Mouse (Mus musculus) adipose tissue, adult 10 weeks (tissue): ENCODE measurements around the gene Srek1ip1. TPM values are rescaled to one million over a fixed set of nuclear protein-coding genes. Genes with fewer than 3 reads are reported as not detected.

Source experiments
- polyA plus RNA-seq: library from polyadenylated mRNA; stranded (reverse); fragments of 350-450 nt; fragmentation: Illumina TruSeq; extraction: RNeasy Lipid Tissue Mini Kit (QIAGEN cat#74804); gene quantifications from one replicate; pipeline ENCODE4 v1.2.3, GENCODE M21; 2014; ENCODE audit warnings: low read depth, low replicate concordance

The Srek1ip1 gene
- polyA plus RNA-seq = 17.0 TPM

DNA sequence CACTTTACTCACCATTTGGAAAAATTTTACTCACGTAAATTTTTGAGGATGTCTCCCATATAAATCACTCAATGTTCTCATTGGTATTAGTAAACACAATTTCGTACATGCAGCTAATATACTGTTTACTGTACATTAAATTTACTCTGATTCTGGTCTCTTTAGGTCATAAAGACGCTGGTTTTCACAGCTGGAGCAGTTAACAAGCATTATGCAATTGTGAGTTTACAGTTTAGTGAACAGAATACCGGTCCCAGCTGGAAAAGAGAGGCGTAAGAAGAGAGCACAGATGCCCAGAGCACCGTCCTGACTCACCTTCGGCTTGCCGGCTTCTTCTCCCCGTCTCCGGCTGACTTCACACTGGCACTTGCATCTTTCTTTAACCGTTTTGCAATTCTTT is at the start of gene Srek1ip1:
Gene Srek1ip1 (plus strand): TSS at position 301 of the 400 bp plus-strand sequence.

DNA sequence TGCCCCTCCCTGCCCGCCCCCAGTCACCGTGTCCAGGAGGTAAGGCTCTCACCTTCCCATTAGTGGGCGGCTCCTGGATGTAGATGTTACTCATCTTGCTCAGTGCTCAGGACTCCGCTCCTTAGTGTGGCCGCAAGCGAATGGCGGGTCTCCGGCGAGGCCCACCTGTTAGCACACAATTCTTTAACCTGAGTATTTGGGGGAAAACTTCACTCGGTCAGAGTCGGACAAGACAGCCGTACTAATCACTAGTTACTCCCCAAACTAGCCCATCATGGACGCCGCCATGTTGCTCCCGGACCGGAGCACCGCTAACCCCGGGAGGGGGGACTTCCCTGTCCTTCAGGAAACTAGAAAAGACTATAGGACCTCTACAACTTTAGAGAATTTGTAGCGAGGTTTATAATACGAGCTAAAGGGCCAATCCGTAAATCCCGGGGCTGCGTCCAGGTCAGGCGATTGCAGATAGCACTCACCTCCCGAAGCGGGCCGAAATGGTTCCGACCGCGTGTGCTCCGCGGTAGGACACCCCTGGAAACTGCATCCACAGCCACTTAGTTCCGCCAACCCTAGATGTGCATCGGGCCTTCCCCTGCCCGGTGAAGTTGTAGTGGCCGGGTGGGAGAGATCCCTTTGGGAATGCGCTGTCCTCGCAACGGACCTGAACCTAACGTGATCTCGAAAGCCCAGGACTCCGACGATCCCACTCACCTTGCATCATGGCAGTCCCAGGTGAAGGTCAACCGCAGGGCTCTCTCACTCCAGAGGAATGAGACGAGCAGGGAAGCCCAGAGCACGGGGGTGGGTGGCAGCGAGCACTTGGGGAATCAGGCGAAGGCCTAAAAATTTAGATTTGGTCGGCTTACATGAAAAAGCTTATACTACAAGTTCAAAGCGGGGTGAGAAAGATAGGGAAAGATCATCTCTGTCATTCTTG is 24.6 kb downstream of the Srek1ip1 start, which contains the start of gene Cwc27:
Gene Cwc27 (minus strand): TSS at position 508 of the 937 bp plus-strand sequence.

DNA sequence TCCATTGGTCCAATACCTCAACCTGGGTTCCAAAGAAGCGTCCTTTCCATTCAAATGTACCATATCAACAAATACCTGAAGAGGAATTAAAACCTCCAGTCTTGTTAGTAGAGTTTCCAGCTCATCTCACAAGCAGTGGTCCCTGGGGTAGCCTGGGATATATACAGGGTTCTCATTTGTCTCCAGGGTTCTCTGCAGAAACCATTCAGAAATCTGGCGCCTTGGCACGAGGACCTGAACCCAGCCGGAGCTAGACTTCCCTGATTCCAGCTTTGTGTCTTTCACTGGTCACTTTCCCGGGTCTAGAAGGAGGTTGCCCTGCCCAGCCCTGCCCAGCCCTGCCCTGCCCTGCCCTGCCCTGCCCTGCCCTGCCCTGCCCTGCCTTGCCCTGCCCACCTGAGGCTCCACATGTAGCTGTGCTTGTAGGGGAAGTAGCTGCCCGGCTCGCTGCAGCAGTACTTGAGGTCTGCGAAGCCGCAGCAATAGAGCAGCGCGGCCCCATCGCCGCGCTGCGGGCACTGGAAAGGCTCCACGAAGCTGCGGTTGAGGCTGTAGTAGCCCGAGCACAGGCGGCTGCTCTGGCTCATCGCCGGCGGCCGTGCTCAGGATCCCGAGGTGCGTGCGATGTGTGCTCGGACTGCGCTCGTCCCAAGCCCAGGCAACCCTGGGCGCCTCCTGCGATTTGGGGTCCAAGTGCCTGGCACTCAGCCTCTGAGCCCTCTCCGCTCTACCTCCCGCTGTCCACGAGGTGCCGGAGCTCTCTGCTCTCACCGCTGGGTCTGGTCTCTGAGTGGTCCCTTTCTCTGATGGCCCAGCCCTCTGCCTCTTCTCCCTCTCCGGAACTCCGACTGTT is 71.1 kb downstream of the Srek1ip1 start, which contains the start of gene Shisal2b:
Gene Shisal2b (minus strand): TSS at position 767 of the 853 bp plus-strand sequence.

Other genes with a start within 250 kb of the Srek1ip1 start
- 12.4 TPM for gene Cwc27, start 24.7 kb downstream of the Srek1ip1 start, polyA plus RNA-seq
- not detected for gene Shisal2b, start 71.4 kb downstream of the Srek1ip1 start, polyA plus RNA-seq